Mouse (Mus musculus): ENCODE data around the gene Cep104.

GRCm38 (mm10) chr4:153950372-153950771 lies 24.6 kb upstream of the Cep104 start:
- TF ChIP-seq POLR2A (IDR thresholded peaks at IDR 0.05; ENCODE audit: low read depth, low read length) (no peak), CTCF (conservative IDR thresholded peaks at IDR 0.05; ENCODE audit: insufficient read depth, insufficient read length, low read depth, low read length) (no peak)
